Mouse (Mus musculus) kidney, postnatal 0 days (tissue): Measurements from ENCODE around the gene Mtmr12. TPM values are rescaled to one million over a fixed set of nuclear protein-coding genes. Genes with fewer than 3 reads are reported as not detected.

Experiments used
- ATAC-seq: fragments of 200-750 bp; cut with Nextera tagmentation; replicated peaks from 2 replicates; pipeline ENCODE4 v1.8.0; 2017; ENCODE audit warnings: low read depth, moderate number of reproducible peaks, moderate TSS enrichment, moderate library complexity; ENCODE audit not compliant: low FRiP score
- DNase-seq: peaks from one replicate; pipeline ENCODE4 v3.0.0-alpha.2; 2016; ENCODE audit warnings: low spot score
- H3K27ac ChIP-seq: fragments of 300-500 bp; sonication (generic); 2 replicates; pipeline ENCODE4 v1.5.1; 2014; ENCODE audit warnings: mild to moderate bottlenecking
- H3K27me3 ChIP-seq: fragments of 300-500 bp; sonication (generic); 2 replicates; pipeline ENCODE4 v1.6.1; 2014; ENCODE audit warnings: low read length, mixed read lengths; ENCODE audit not compliant: insufficient read depth
- H3K36me3 ChIP-seq: fragments of 300-500 bp; sonication (generic); 2 replicates; pipeline ENCODE4 v1.6.1; 2014; ENCODE audit warnings: low read length, mixed read lengths; ENCODE audit not compliant: insufficient read depth
- H3K4me1 ChIP-seq: fragments of 300-500 bp; sonication (generic); replicated peaks from 2 replicates; pipeline ENCODE4 v1.6.1; 2014; ENCODE audit warnings: antibody characterized with exemption, low read length, mixed read lengths; ENCODE audit not compliant: insufficient read depth
- H3K4me2 ChIP-seq: fragments of 300-500 bp; sonication (generic); 2 replicates; pipeline ENCODE4 v1.6.1; 2014; ENCODE audit warnings: mild to moderate bottlenecking, low read length, moderate library complexity, mixed read lengths
- H3K4me3 ChIP-seq: fragments of 300-500 bp; sonication (generic); replicated peaks from 2 replicates; pipeline ENCODE4 v1.5.1; 2014; ENCODE audit warnings: low read depth, low read length
- H3K9ac ChIP-seq: fragments of 300-500 bp; sonication (generic); 2 replicates; pipeline ENCODE4 v1.6.1; 2014; ENCODE audit warnings: low read depth, low read length
- H3K9me3 ChIP-seq: fragments of 300-500 bp; sonication (generic); replicated peaks from 2 replicates; pipeline ENCODE4 v1.6.1; 2016; ENCODE audit warnings: low read length, inconsistent platforms, mixed read lengths
- CTCF ChIP-seq: IDR thresholded peaks from 2 replicates; pipeline ENCODE4 v1.5.1; 2016; ENCODE audit warnings: antibody characterized with exemption, low read depth, mild to moderate bottlenecking, moderate library complexity
- WGBS: fragments of 180-500 bp; shearing (Covaris S2); extraction: QIAGEN DNeasy Blood & Tissue Kit; methylation state at CpG from one replicate; pipeline ENCODE4 v1.1.7; 2014; 5-methylcytosine and 5-hydroxymethylcytosine counted together
- polyA plus RNA-seq: library from polyadenylated mRNA; unstranded; fragments of >200 nt; fragmentation: Nextera tagmentation; extraction: Ambion mirVana; gene quantifications from 2 replicates; pipeline ENCODE4 v1.2.1, GENCODE M21; 2015

Gene Mtmr12
- polyA plus RNA-seq, 1 experiment from 2014 or later: 12.5 TPM

GRCm38 (mm10) chr15:12232429-12232828 is 27.6 kb downstream of the Mtmr12 start:
- WGBS: 57% methylated on average over 11 of the region's 11 CpGs
- no peak overlapping the region for H3K9ac ChIP-seq
- DNase-seq (no peak), ATAC-seq (no peak; the same call in 1 of the 2 replicates)
- H3K4me3 ChIP-seq: no peak overlapping the region
- H3K9me3 ChIP-seq: no peaks in the 10 kb centered on the region
- H3K27ac ChIP-seq: no peak overlapping the region; the same call in 1 of the 2 replicates
- peaks cover 6% of the 10 kb centered on the region; the same call in 1 of the 2 replicates for H3K4me1 ChIP-seq
- H3K27me3 ChIP-seq: no peaks in the 10 kb centered on the region
- no peak for TF ChIP-seq CTCF
- H3K36me3 ChIP-seq: peaks cover 20% of the 10 kb centered on the region
- no peak overlapping the region for H3K4me2 ChIP-seq

GRCm38 (mm10) chr15:12233021-12233420 is 28.2 kb downstream of the Mtmr12 start:
- Histone ChIP-seq H3K4me1 (peaks cover 6% of the 10 kb centered on the region; the same call in 1 of the 2 replicates), H3K9me3 (no peaks in the 10 kb centered on the region), H3K4me2 (no peak overlapping the region), H3K27me3 (no peaks in the 10 kb centered on the region), H3K4me3 (no peak overlapping the region), H3K9ac (no peak overlapping the region), H3K36me3 (peaks cover 22% of the 10 kb centered on the region), H3K27ac (no peak overlapping the region)
- WGBS: 71% methylated on average over 4 of the region's 4 CpGs
- ATAC-seq (no peak), DNase-seq (no peak)
- TF ChIP-seq CTCF: no peak

DNA sequence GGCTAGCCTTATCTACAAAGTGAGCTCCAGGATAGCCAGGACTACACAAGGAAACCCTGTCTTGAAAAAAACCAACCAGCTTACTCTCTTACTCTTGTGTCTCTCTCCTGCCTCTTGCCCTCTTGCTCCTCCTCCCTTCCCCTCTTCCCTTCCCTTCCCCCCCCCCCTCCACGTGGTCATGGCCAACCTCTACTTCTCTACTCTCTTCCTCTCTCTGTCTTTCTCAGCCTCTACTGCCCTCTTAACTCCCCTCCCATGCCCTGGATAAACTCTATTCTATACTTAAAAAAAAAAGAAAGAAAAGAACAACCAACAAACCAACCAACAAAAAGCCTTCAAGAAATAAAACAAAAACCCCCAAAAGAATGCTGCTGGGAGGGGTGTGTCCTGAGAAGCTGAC is 30.7 kb downstream of the Mtmr12 start:
- Histone ChIP-seq H3K27me3 (no peaks in the 10 kb centered on the region), H3K4me2 (no peak overlapping the region), H3K9ac (no peak overlapping the region), H3K27ac (no peak overlapping the region), H3K36me3 (peaks cover 40% of the 10 kb centered on the region), H3K9me3 (no peaks in the 10 kb centered on the region), H3K4me1 (0 out of 2 replicates have a peak, but pooled peaks cover 6% of the 10 kb centered on the region), H3K4me3 (no peak overlapping the region)
- WGBS: 45% methylated on average over 1 of the region's 1 CpGs
- TF ChIP-seq CTCF: no peak
- ATAC-seq: no peak
- DNase-seq: no peak

GRCm38 (mm10) chr15:12235983-12236382 is 31.2 kb downstream of the Mtmr12 start:
- DNase-seq (no peak), ATAC-seq (no peak)
- no peaks in the 10 kb centered on the region for H3K27me3 ChIP-seq
- H3K4me1 ChIP-seq: 0 out of 2 replicates have a peak, but pooled peaks cover 6% of the 10 kb centered on the region
- H3K9me3 ChIP-seq: no peaks in the 10 kb centered on the region
- no peak overlapping the region for H3K4me2 ChIP-seq
- no peak overlapping the region for H3K4me3 ChIP-seq
- WGBS: 88% methylated on average over 4 of the region's 4 CpGs
- H3K36me3 ChIP-seq: peaks cover 40% of the 10 kb centered on the region
- H3K9ac ChIP-seq: no peak overlapping the region
- TF ChIP-seq CTCF: no peak
- no peak overlapping the region for H3K27ac ChIP-seq

DNA sequence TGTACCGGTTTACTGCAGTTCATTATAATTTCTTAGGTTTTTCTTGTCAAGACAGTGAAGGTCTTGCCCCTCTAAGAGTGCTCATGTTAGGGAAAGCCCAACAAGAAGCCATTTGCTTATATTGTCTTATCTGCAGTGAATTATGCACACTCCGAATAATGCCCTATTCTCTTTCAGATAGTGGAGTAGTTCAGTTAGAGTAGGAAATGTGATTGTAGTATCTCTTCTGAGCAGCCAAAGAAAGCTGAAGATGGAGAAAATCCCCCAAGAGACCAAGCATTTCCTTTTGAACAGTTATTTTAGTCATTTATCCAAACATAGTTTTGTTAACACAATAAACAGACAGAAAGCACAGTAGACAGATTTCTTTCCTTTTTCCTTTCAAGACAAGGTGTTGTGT is 32.1 kb downstream of the Mtmr12 start:
- H3K27me3 ChIP-seq: no peaks in the 10 kb centered on the region
- ATAC-seq: no peak
- H3K4me1 ChIP-seq: 0 out of 2 replicates have a peak, but pooled peaks cover 5% of the 10 kb centered on the region
- no peaks in the 10 kb centered on the region for H3K9me3 ChIP-seq
- no peak overlapping the region for H3K4me2 ChIP-seq
- H3K27ac ChIP-seq: 0 out of 2 replicates have a peak overlapping the region, but pooled peaks have one; percentile 33
- H3K9ac ChIP-seq: no peak overlapping the region
- no peak overlapping the region for H3K4me3 ChIP-seq
- WGBS: 63% methylated on average over 2 of the region's 2 CpGs
- no peak for DNase-seq
- H3K36me3 ChIP-seq: peaks cover 40% of the 10 kb centered on the region
- no peak for TF ChIP-seq CTCF

GRCm38 (mm10) chr15:12237539-12237938 is 32.7 kb downstream of the Mtmr12 start:
- Histone ChIP-seq H3K4me3 (no peak overlapping the region), H3K27me3 (no peaks in the 10 kb centered on the region), H3K36me3 (peaks cover 44% of the 10 kb centered on the region), H3K9me3 (no peaks in the 10 kb centered on the region), H3K9ac (no peak overlapping the region), H3K27ac (0 out of 2 replicates have a peak overlapping the region, but pooled peaks have one; percentile 33), H3K4me1 (no peaks in the 10 kb centered on the region), H3K4me2 (no peak overlapping the region)
- TF ChIP-seq CTCF: no peak
- 64% methylated on average over 4 of the region's 4 CpGs for WGBS
- DNase-seq (no peak), ATAC-seq (no peak)

DNA sequence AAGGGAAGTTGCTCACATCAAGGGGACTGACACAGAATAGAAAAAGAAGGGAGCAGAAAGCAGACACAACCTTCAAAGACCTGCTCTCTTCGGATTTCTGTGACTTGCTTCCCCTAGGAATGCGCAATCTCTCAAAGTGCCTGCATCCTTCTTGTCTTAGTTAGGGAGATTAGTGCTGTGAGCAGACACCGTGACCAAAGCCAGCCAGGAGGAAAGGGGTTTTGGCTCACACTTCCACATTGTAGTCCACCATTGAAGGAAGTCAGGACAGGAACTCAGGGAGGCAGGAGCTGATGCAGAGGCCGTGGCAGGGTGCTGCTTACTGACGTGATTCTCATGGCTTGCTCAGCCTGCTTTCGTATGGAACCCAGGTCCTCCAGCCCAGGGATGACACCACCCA is 33.5 kb downstream of the Mtmr12 start:
- DNase-seq: no peak
- Histone ChIP-seq H3K9me3 (no peaks in the 10 kb centered on the region), H3K36me3 (peaks cover 42% of the 10 kb centered on the region), H3K4me1 (no peaks in the 10 kb centered on the region), H3K9ac (no peak overlapping the region), H3K27me3 (no peaks in the 10 kb centered on the region), H3K4me3 (no peak overlapping the region), H3K27ac (no peak overlapping the region), H3K4me2 (no peak overlapping the region)
- no peak for ATAC-seq
- WGBS: 74% methylated on average over 6 of the region's 6 CpGs
- no peak for TF ChIP-seq CTCF
